Mouse (Mus musculus) midbrain, embryonic 14.5 days (tissue): ENCODE data around the gene 4930503B20Rik. TPM values are rescaled to one million over a fixed set of nuclear protein-coding genes. Genes with fewer than 3 reads are reported as not detected.

Source experiments
- ATAC-seq: fragments of 200-750 bp; cut with Nextera tagmentation; 2 replicates; pipeline ENCODE4 v1.8.0; 2017; ENCODE audit warnings: moderate number of reproducible peaks, moderate library complexity; ENCODE audit not compliant: low FRiP score, low TSS enrichment
- DNase-seq: peaks from one replicate; pipeline ENCODE4 v3.0.0-alpha.2; 2015
- H3K27ac ChIP-seq: fragments of 300-500 bp; sonication (generic); replicated peaks from 2 replicates; pipeline ENCODE4 v1.5.1; 2014; ENCODE audit warnings: mild to moderate bottlenecking, low read depth, low read length, moderate library complexity
- H3K27me3 ChIP-seq: fragments of 300-500 bp; sonication (generic); 2 replicates; pipeline ENCODE4 v1.6.1; 2014; ENCODE audit warnings: low read length, control low read depth, mixed read lengths; ENCODE audit not compliant: control insufficient read depth, insufficient read depth
- H3K36me3 ChIP-seq: fragments of 300-500 bp; sonication (generic); 2 replicates; pipeline ENCODE4 v1.6.1; 2014; ENCODE audit warnings: low read length, control low read depth; ENCODE audit not compliant: control insufficient read depth, insufficient read depth
- H3K4me1 ChIP-seq: fragments of 300-500 bp; sonication (generic); 2 replicates; pipeline ENCODE4 v1.6.1; 2014; ENCODE audit warnings: mild to moderate bottlenecking, antibody characterized with exemption, low read length, control low read depth; ENCODE audit not compliant: control insufficient read depth, insufficient read depth
- H3K4me2 ChIP-seq: fragments of 300-500 bp; sonication (generic); 2 replicates; pipeline ENCODE4 v1.6.1; 2014; ENCODE audit warnings: mild to moderate bottlenecking, low read length, moderate library complexity
- H3K4me3 ChIP-seq: fragments of 300-500 bp; sonication (generic); replicated peaks from 2 replicates; pipeline ENCODE4 v1.5.1; 2014; ENCODE audit warnings: low read depth, low read length
- H3K9ac ChIP-seq: fragments of 300-500 bp; sonication (generic); replicated peaks from 2 replicates; pipeline ENCODE4 v1.6.1; 2014; ENCODE audit warnings: mild to moderate bottlenecking, low read length, moderate library complexity
- H3K9me3 ChIP-seq: fragments of 300-500 bp; sonication (generic); 2 replicates; pipeline ENCODE4 v1.6.1; 2016; ENCODE audit warnings: low read length, control low read depth, mixed read lengths; ENCODE audit not compliant: control insufficient read depth
- WGBS: fragments of 180-500 bp; shearing (Covaris S2); extraction: QIAGEN DNeasy Blood & Tissue Kit; methylation state at CpG from one replicate; pipeline ENCODE4 v1.1.7; 2014; 5-methylcytosine and 5-hydroxymethylcytosine counted together
- polyA plus RNA-seq: library from polyadenylated mRNA; unstranded; fragments of >200 nt; fragmentation: Nextera tagmentation; extraction: Ambion mirVana; gene quantifications from 2 replicates; pipeline ENCODE4 v1.2.1, GENCODE M21; 2014

The 4930503B20Rik gene
- polyA plus RNA-seq, 1 experiment from 2014 or later: not detected

GRCm38 (mm10) chr3:146659321-146659720 lies 8.2 kb upstream of the 4930503B20Rik start:
- H3K4me2 ChIP-seq: no peak overlapping the region
- H3K9ac ChIP-seq: no peak overlapping the region
- H3K27me3 ChIP-seq: no peaks in the 10 kb centered on the region
- no peak for ATAC-seq
- DNase-seq: no peak
- WGBS: 94% methylated on average over 5 of the region's 5 CpGs
- H3K4me3 ChIP-seq: no peak overlapping the region
- H3K27ac ChIP-seq: no peak overlapping the region
- no peaks in the 10 kb centered on the region for H3K4me1 ChIP-seq
- no peaks in the 10 kb centered on the region for H3K9me3 ChIP-seq
- H3K36me3 ChIP-seq: no peaks in the 10 kb centered on the region

- WGBS: 86% methylated on average over 1 of the region's 1 CpGs
- H3K27me3 ChIP-seq: no peaks in the 10 kb centered on the region
- H3K4me3 ChIP-seq: no peak overlapping the region
- no peak overlapping the region for H3K9ac ChIP-seq
- no peaks in the 10 kb centered on the region for H3K4me1 ChIP-seq
- ATAC-seq (no peak), DNase-seq (no peak)
- no peak overlapping the region for H3K4me2 ChIP-seq
- no peaks in the 10 kb centered on the region for H3K36me3 ChIP-seq
- no peak overlapping the region for H3K27ac ChIP-seq
- H3K9me3 ChIP-seq: no peaks in the 10 kb centered on the region
Observed at GRCm38 (mm10) chr3:146658061-146658639, 7.0 kb upstream of the 4930503B20Rik start.

GRCm38 (mm10) chr3:146657433-146657832 lies 6.3 kb upstream of the 4930503B20Rik start:
- no peak for ATAC-seq
- Histone ChIP-seq H3K4me1 (no peaks in the 10 kb centered on the region), H3K27ac (no peak overlapping the region), H3K4me2 (no peak overlapping the region), H3K9me3 (no peaks in the 10 kb centered on the region), H3K27me3 (no peaks in the 10 kb centered on the region), H3K9ac (no peak overlapping the region), H3K4me3 (no peak overlapping the region), H3K36me3 (no peaks in the 10 kb centered on the region)
- 93% methylated on average over 5 of the region's 5 CpGs for WGBS
- no peak for DNase-seq

- H3K9me3 ChIP-seq: no peaks in the 10 kb centered on the region
- peak; percentile 15 for DNase-seq
Observed at GRCm38 (mm10) chr3:146655111-146655577, 4.0 kb upstream of the 4930503B20Rik start.

GRCm38 (mm10) chr3:146653692-146654091 lies 2.6 kb upstream of the 4930503B20Rik start:
- no peak for DNase-seq
- Histone ChIP-seq H3K4me1 (no peaks in the 10 kb centered on the region), H3K36me3 (no peaks in the 10 kb centered on the region), H3K4me2 (no peak overlapping the region), H3K9me3 (no peaks in the 10 kb centered on the region), H3K27me3 (no peaks in the 10 kb centered on the region), H3K9ac (no peak overlapping the region), H3K4me3 (no peak overlapping the region), H3K27ac (no peak overlapping the region)
- no peak for ATAC-seq
- 76% methylated on average over 6 of the region's 6 CpGs for WGBS

More at GRCm38 (mm10) chr3:146655111-146655577, 4.0 kb upstream of the 4930503B20Rik start:
- Histone ChIP-seq H3K27ac (no peak overlapping the region), H3K36me3 (no peaks in the 10 kb centered on the region), H3K4me3 (no peak overlapping the region), H3K4me2 (no peak overlapping the region), H3K9ac (no peak overlapping the region), H3K4me1 (no peaks in the 10 kb centered on the region), H3K27me3 (no peaks in the 10 kb centered on the region)
- ATAC-seq: no peak
- WGBS: 74% methylated on average over 2 of the region's 2 CpGs

- WGBS: 93% methylated on average over 5 of the region's 5 CpGs
- DNase-seq (no peak), ATAC-seq (no peak)
- H3K4me1 ChIP-seq: no peaks in the 10 kb centered on the region
- H3K27me3 ChIP-seq: no peaks in the 10 kb centered on the region
- H3K9me3 ChIP-seq: no peaks in the 10 kb centered on the region
- H3K4me3 ChIP-seq: no peak overlapping the region
- H3K36me3 ChIP-seq: no peaks in the 10 kb centered on the region
- no peak overlapping the region for H3K9ac ChIP-seq
- no peak overlapping the region for H3K4me2 ChIP-seq
- no peak overlapping the region for H3K27ac ChIP-seq
Observed at GRCm38 (mm10) chr3:146652431-146652830, 1.3 kb upstream of the 4930503B20Rik start.

GRCm38 (mm10) chr3:146650716-146651115 lies 401 bp downstream of the 4930503B20Rik start:
- no peaks in the 10 kb centered on the region for H3K27me3 ChIP-seq
- DNase-seq (no peak), ATAC-seq (no peak)
- 95% methylated on average over 10 of the region's 10 CpGs for WGBS
- H3K4me2 ChIP-seq: no peak overlapping the region
- H3K4me3 ChIP-seq: no peak overlapping the region
- no peaks in the 10 kb centered on the region for H3K4me1 ChIP-seq
- no peaks in the 10 kb centered on the region for H3K36me3 ChIP-seq
- H3K9me3 ChIP-seq: no peaks in the 10 kb centered on the region
- no peak overlapping the region for H3K27ac ChIP-seq
- no peak overlapping the region for H3K9ac ChIP-seq

GRCm38 (mm10) chr3:146649311-146649894 lies 1.7 kb downstream of the 4930503B20Rik start:
- H3K27me3 ChIP-seq: no peaks in the 10 kb centered on the region
- H3K4me1 ChIP-seq: no peaks in the 10 kb centered on the region
- H3K4me2 ChIP-seq: no peak overlapping the region
- H3K9ac ChIP-seq: no peak overlapping the region
- H3K9me3 ChIP-seq: no peaks in the 10 kb centered on the region
- ATAC-seq: no peak
- no peak for DNase-seq
- H3K36me3 ChIP-seq: no peaks in the 10 kb centered on the region
- no peak overlapping the region for H3K27ac ChIP-seq
- H3K4me3 ChIP-seq: no peak overlapping the region
- WGBS: 81% methylated on average over 10 of the region's 10 CpGs

- Histone ChIP-seq H3K9me3 (0 out of 2 replicates have a peak, but pooled peaks cover 2% of the 10 kb centered on the region), H3K4me1 (no peaks in the 10 kb centered on the region), H3K27me3 (no peaks in the 10 kb centered on the region), H3K27ac (no peak overlapping the region), H3K4me2 (no peak overlapping the region), H3K9ac (no peak overlapping the region), H3K4me3 (no peak overlapping the region), H3K36me3 (no peaks in the 10 kb centered on the region)
- 73% methylated on average over 4 of the region's 4 CpGs for WGBS
- DNase-seq: no peak
- no peak for ATAC-seq
Observed at GRCm38 (mm10) chr3:146641818-146642427, 9.2 kb downstream of the 4930503B20Rik start.
